ENCODE assay signal across 10 mouse cellular contexts in the genomic region with DNA sequence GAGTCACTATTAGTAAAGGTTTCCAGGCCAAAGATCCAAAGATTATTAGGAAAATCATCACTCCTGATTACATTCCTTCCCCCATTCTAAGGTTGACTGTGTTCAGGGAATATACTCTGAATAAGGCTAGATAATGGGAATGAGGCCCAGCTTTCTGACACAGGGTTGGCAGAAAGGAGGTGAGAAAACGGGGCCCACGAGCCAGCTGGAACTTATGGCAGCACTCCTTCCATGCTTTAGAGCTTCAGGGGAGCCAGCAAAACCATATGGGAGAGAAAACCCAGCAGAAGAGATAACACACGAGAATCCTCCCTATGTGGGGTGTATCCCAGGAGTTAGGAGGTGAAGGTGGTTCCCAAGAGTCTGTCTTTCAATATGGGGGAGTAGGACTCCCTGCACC.
A peak's percentile ranks its signal among the peaks of the same experiment; 100 is the strongest.
DNase-seq lines count a peak whose midpoint lies in the region; ATAC-seq and TF ChIP-seq lines count a peak whose summit lies in the region.
"Had no signal": no experiment of that assay in that cellular context is flagged by ENCODE, and none has a peak within 500 bp of the region (broad histone marks: within the 10 kb centered on the region; RNA-seq: fewer than 3 reads in every experiment).

No protein-coding gene starts in this region.

- TF ChIP-seq POLR2A in brain, embryonic 14.5 days (IDR thresholded peaks at IDR 0.05; ENCODE audit: borderline replicate concordance, extremely low read depth, insufficient read depth, insufficient read length, poor library complexity, severe bottlenecking): no peak

- intact Hi-C loops in left cerebral cortex, postnatal 10 days (cut with DNase I): no loop called here

- peak; percentile 86 for DNase-seq in brain, embryonic 14.5 days (ENCODE audit: low read depth)
- DNase-seq in cerebellum, adult 9-10 months: peak; percentile 51
- DNase-seq in layer of hippocampus, adult 11-12 months (ENCODE audit: low spot score): peak; percentile 79
- DNase-seq in left cerebral cortex, postnatal 10 days (ENCODE audit: extremely low spot score in 1 of 2, low spot score in 2 of 2): peak; percentile 39 to 53
- no peak for DNase-seq in kidney, postnatal 10 days
- DNase-seq in thymus, postnatal 10 days (ENCODE audit: low spot score in 2 of 2): no peak
- DNase-seq in thymus, postnatal 4 days: no peak
- DNase-seq: lung, postnatal 4 days had no signal

- ATAC-seq in erythroblast, adult 5-6 weeks (replicated peaks; ENCODE audit: low FRiP score, poor library complexity, severe bottlenecking): no peak
- ATAC-seq: intestine, postnatal 0 days had no signal

- TF ChIP-seq CTCF in brain, embryonic 14.5 days (IDR thresholded peaks at IDR 0.05; ENCODE audit: borderline replicate concordance, extremely low read depth, insufficient read depth, insufficient read length): no peak

Comparison
In these comparisons a context has a peak if more than half of its experiments do, and no peak if none do; other contexts are left out.
1. DNase-seq: peak in brain, embryonic 14.5 days (single experiment), cerebellum, adult 9-10 months (single experiment), layer of hippocampus, adult 11-12 months (single experiment) and left cerebral cortex, postnatal 10 days (2 of 2); none in kidney, postnatal 10 days (single experiment), thymus, postnatal 10 days (0 of 2) and thymus, postnatal 4 days (single experiment).